Mouse (Mus musculus) mesoderm, embryonic 11.5 days (tissue): ENCODE data around the gene Mcu.

Experiments
- DNase-seq: peaks from one replicate; pipeline ENCODE4 v3.0.0-alpha.2; 2012; ENCODE audit warnings: low read depth, low spot score

Mcu gene

GRCm38 (mm10) chr10:59616522-59616921, at the start of gene Mcu:
TSS of gene Mcu (minus strand) at chr10:59616692.
- DNase-seq, result peak; percentile 96

- peak; percentile 4 for DNase-seq
These were observed 49.2 kb upstream of the Mcu start for GRCm38 (mm10) chr10:59665503-59666291.

- no peak for DNase-seq
These were observed 48.3 kb upstream of the Mcu start for GRCm38 (mm10) chr10:59664765-59665164.

GRCm38 (mm10) chr10:59656799-59657198, 40.3 kb upstream of the Mcu start:
- DNase-seq, result no peak

- no peak for DNase-seq
These were observed 30.4 kb upstream of the Mcu start for GRCm38 (mm10) chr10:59646821-59647378.

GRCm38 (mm10) chr10:59645153-59645552, 28.7 kb upstream of the Mcu start:
- DNase-seq, result no peak

- DNase-seq, result no peak
These were observed 28.2 kb upstream of the Mcu start for GRCm38 (mm10) chr10:59644710-59645109.

- DNase-seq, result no peak
These were observed 27.2 kb upstream of the Mcu start for GRCm38 (mm10) chr10:59643645-59644044.

- DNase-seq, result no peak
These were observed 26.3 kb upstream of the Mcu start for GRCm38 (mm10) chr10:59642659-59643377.

GRCm38 (mm10) chr10:59638576-59638975, 22.1 kb upstream of the Mcu start:
- DNase-seq, result no peak

- no peak for DNase-seq
These were observed 21.2 kb upstream of the Mcu start for GRCm38 (mm10) chr10:59637596-59638124.

- peak; percentile 19 for DNase-seq
These were observed 20.4 kb upstream of the Mcu start for GRCm38 (mm10) chr10:59636751-59637533.

- DNase-seq, result no peak
These were observed 19.6 kb upstream of the Mcu start for GRCm38 (mm10) chr10:59636048-59636447.

GRCm38 (mm10) chr10:59629506-59629782, 13.0 kb upstream of the Mcu start:
- no peak for DNase-seq

- no peak for DNase-seq
These were observed 12.4 kb upstream of the Mcu start for GRCm38 (mm10) chr10:59628641-59629505.

GRCm38 (mm10) chr10:59623496-59623895, 7.0 kb upstream of the Mcu start:
- no peak for DNase-seq

GRCm38 (mm10) chr10:59621355-59621754, 4.9 kb upstream of the Mcu start:
- DNase-seq, result no peak

GRCm38 (mm10) chr10:59617776-59618175, 1.3 kb upstream of the Mcu start:
- no peak for DNase-seq

- DNase-seq, result peak; percentile 61
These were observed 441 bp downstream of the Mcu start, which contains the start of gene Gm10322 for GRCm38 (mm10) chr10:59615981-59616520. TSS of gene Gm10322 (plus strand) at chr10:59616063.

GRCm38 (mm10) chr10:59615411-59615810, 1.1 kb downstream of the Mcu start:
- no peak for DNase-seq
